Mouse (Mus musculus): ENCODE results near the gene Cited4. TPM values are rescaled to one million over a fixed set of nuclear protein-coding genes. Genes with fewer than 3 reads are reported as not detected.

Gene Cited4
- polyA plus RNA-seq, 1 experiment: 91.8 TPM

DNA sequence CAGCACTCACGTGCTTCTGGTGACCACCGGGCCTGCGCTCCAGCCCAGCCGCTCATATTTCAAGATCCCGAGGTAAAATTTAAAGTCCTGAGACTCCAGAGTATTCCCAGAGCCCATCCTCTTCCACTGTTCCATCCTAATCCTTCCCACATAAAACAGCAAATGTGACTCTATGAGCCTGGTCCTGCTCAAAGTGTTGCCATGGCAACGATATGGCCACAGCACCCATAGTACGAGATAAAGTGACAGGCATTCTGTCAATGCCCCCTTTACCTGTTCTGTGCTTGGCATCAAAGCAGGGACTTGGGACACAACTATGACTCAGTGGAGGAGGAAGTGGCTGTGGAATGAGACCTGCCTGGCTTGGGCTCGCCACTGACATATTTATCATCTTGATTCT, 10.5 kb upstream of the Cited4 start:
- no peaks in the 10 kb centered on the region for H3K4me1 ChIP-seq
- TF ChIP-seq FLI1 (IDR thresholded peaks at IDR 0.05; ENCODE audit: low read length) (no peak), GATA1 (IDR thresholded peaks at IDR 0.05; ENCODE audit: borderline replicate concordance, low read length) (no peak)
- no peaks in the 10 kb centered on the region for H3K36me3 ChIP-seq (replicated peaks; ENCODE audit: low read length)
- peaks cover 76% of the 10 kb centered on the region for H3K27me3 ChIP-seq (replicated peaks)
- H3K4me3 ChIP-seq (replicated peaks): no peak overlapping the region
- peaks cover 27% of the 10 kb centered on the region for H3K9me3 ChIP-seq

DNA sequence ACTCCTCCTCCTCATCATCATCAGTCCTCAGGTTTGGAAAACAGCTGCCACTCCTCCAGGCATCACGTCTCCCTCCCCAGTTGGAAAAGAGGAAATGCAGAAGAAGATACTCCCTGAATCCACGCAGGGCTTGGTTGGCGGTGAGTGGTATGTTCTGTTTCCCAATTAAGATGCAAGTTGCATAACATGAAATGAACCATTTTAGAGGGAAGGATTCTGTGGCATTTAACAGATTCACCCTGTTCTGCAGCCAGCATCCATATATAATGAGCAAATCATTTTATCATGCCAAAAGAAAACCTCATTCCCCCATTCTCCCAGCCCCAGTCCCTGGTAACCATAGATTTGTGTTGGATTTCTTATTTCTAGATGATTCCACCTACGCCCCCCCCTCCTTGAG, 5.9 kb upstream of the Cited4 start:
- no peak for TF ChIP-seq GATA1 (IDR thresholded peaks at IDR 0.05; ENCODE audit: borderline replicate concordance, low read length)
- no peak for TF ChIP-seq FLI1 (IDR thresholded peaks at IDR 0.05; ENCODE audit: low read length)
- Histone ChIP-seq H3K27me3 (replicated peaks) (peaks cover 51% of the 10 kb centered on the region), H3K36me3 (replicated peaks; ENCODE audit: low read length) (no peaks in the 10 kb centered on the region), H3K4me3 (replicated peaks) (no peak overlapping the region), H3K4me1 (peaks cover 11% of the 10 kb centered on the region), H3K9me3 (peaks cover 16% of the 10 kb centered on the region)

DNA sequence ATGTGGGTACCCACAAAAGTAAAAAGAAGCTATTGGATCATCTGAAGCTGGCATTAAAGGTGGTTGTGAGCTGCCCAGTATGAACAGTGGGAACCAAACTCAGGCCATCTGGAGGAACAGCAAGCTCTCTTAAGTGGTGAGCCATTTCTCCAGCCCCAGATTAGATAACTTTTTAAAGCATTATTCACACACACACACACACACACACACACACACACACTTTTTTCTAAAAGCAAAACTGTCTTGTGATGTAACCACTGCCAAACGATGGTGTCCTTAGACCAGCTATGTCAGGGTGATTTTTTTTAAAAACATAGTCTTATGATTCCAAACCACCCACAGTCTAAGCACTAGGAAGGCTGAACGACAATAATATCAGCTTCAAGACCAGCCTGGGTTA, 1.8 kb upstream of the Cited4 start:
- Histone ChIP-seq H3K4me3 (replicated peaks) (no peak overlapping the region), H3K9me3 (0 out of 2 replicates have a peak, but pooled peaks cover 2% of the 10 kb centered on the region), H3K36me3 (replicated peaks; ENCODE audit: low read length) (no peaks in the 10 kb centered on the region), H3K4me1 (peaks cover 50% of the 10 kb centered on the region), H3K27me3 (replicated peaks) (peaks cover 58% of the 10 kb centered on the region)
- TF ChIP-seq FLI1 (IDR thresholded peaks at IDR 0.05; ENCODE audit: low read length) (no peak), GATA1 (IDR thresholded peaks at IDR 0.05; ENCODE audit: borderline replicate concordance, low read length) (no peak)

DNA sequence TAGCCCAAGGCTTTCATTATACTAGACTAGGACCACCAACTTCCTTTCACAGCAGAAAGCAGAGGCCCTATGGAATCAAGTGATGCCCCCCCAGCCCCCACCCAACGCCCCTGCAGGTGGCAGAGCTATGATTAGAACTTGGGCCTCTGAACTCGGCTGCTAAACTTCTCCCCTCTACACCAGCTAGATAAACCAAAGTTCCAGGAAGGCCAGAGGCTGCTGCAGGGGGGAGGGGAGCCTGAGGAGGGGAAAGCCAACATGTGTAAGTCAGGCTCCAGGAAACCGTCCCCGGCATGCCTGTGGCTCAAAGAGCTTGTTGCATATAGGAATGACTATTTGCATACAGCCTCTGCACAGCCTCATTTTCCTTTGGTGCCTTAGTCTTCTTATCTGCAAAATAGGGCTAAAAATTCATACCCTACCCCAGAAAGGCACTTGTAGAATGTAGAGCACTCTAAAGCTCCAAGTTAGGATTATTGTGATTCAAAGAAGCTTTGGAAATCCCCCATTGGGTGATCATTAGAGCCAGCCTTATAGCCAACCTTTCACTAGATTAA, 1.1 kb upstream of the Cited4 start:
- no peaks in the 10 kb centered on the region for H3K36me3 ChIP-seq (replicated peaks; ENCODE audit: low read length)
- H3K9me3 ChIP-seq: peaks cover 3% of the 10 kb centered on the region; the same call in 1 of the 2 replicates
- peaks cover 53% of the 10 kb centered on the region for H3K27me3 ChIP-seq (replicated peaks)
- TF ChIP-seq GATA1 (IDR thresholded peaks at IDR 0.05; ENCODE audit: borderline replicate concordance, low read length) (no peak), FLI1 (IDR thresholded peaks at IDR 0.05; ENCODE audit: low read length) (no peak)
- H3K4me1 ChIP-seq: peaks cover 55% of the 10 kb centered on the region
- peak overlapping the region; percentile 46 for H3K4me3 ChIP-seq (replicated peaks)

DNA sequence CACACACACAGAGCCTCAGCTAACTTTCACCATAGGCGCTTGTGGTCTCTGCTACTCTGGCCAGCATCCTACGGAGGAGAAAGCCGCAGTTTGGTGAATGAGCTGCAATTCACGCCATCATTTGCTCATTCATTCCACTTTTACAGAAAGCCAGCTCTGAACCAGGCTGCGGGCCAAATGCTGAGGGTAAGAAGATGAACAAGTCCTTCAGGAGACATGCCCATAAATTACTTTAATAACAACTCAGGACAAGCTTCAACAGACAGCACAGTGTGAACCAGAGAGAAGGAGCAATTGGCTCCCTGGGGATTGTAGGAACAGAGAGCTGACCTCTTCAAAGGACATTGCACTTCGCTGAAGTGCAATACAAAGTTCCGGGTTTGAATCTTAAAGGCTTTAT, 590 bp upstream of the Cited4 start:
- no peak overlapping the region for H3K4me3 ChIP-seq (replicated peaks)
- H3K4me1 ChIP-seq: peaks cover 61% of the 10 kb centered on the region
- peaks cover 53% of the 10 kb centered on the region for H3K27me3 ChIP-seq (replicated peaks)
- peaks cover 4% of the 10 kb centered on the region; the same call in 1 of the 2 replicates for H3K9me3 ChIP-seq
- H3K36me3 ChIP-seq (replicated peaks; ENCODE audit: low read length): no peaks in the 10 kb centered on the region
- TF ChIP-seq FLI1 (IDR thresholded peaks at IDR 0.05; ENCODE audit: low read length) (no peak), GATA1 (IDR thresholded peaks at IDR 0.05; ENCODE audit: borderline replicate concordance, low read length) (no peak)

DNA sequence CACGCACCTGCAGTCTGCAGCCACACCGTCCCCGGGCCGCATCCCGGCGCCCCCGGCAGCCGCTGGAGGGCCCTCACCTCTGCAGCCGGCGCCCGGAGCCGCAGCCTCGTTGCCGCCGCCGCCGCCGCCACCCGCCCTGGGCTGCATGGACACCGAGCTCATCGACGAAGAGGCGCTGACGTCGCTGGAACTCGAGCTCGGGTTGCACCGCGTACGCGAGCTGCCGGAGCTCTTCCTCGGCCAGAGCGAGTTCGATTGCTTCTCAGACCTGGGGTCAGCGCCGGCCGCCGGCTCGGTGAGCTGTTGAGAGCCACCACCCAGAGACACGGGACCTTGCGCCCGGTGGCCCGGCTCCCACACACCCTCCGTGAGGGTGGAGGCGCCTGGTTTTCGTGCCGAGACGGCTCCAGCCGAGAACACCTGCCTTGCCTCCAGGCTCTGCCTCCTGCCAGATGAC, 701 bp downstream of the Cited4 start:
- H3K4me3 ChIP-seq (replicated peaks): peak overlapping the region; percentile 95
- peaks cover 74% of the 10 kb centered on the region for H3K4me1 ChIP-seq
- no peak for TF ChIP-seq GATA1 (IDR thresholded peaks at IDR 0.05; ENCODE audit: borderline replicate concordance, low read length)
- TF ChIP-seq FLI1 (IDR thresholded peaks at IDR 0.05; ENCODE audit: low read length): no peak

DNA sequence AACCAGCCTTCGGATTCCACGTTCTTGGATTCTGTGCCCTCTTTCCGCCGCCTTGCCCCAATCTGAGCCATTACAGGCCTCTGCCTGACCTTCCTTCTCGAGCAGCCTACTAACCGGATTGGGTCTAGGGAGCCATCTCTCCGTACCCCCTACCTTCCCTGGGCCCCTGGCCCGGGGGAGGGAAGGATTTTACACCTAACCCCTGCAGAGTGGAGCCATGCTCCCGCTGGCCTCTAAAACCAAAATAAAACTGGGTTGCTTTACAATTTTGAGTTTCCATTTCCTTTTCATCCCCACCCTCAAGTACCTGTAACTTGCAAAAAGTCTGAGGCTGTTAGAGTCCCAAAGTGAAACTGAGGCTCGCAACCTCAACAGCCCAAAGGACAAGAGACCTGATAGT, 1.2 kb downstream of the Cited4 start:
- Histone ChIP-seq H3K4me3 (replicated peaks) (peak overlapping the region; percentile 95), H3K27me3 (replicated peaks) (peaks cover 60% of the 10 kb centered on the region), H3K4me1 (peaks cover 79% of the 10 kb centered on the region), H3K36me3 (replicated peaks; ENCODE audit: low read length) (no peaks in the 10 kb centered on the region), H3K9me3 (peaks cover 4% of the 10 kb centered on the region; the same call in 1 of the 2 replicates)
- TF ChIP-seq FLI1 (IDR thresholded peaks at IDR 0.05; ENCODE audit: low read length) (no peak), GATA1 (IDR thresholded peaks at IDR 0.05; ENCODE audit: borderline replicate concordance, low read length) (no peak)

More for the DNA sequence above, 701 bp downstream of the Cited4 start:
- Histone ChIP-seq H3K27me3 (replicated peaks) (peaks cover 58% of the 10 kb centered on the region), H3K36me3 (replicated peaks; ENCODE audit: low read length) (no peaks in the 10 kb centered on the region), H3K9me3 (peaks cover 4% of the 10 kb centered on the region; the same call in 1 of the 2 replicates)

DNA sequence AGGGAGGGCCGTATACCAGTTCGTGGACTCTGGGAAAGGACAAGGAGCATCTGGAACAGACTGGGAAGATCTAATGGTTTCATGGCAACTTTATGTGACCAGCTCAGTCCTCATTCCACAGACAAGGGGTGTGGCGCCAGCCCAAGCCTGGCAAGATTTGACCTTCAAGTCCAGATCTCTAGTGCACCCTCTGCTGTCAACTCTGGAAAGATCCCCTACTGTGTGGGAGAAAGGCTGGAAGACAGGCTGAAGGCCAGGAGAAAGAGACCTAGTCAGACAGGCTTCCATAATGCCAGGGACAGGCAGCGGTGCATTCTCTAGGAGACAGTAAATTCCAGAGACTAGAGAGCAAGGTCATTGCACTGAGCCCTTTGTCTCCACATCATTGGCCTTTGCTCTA, 2.2 kb downstream of the Cited4 start:
- Histone ChIP-seq H3K4me3 (replicated peaks) (peak overlapping the region; percentile 39), H3K36me3 (replicated peaks; ENCODE audit: low read length) (no peaks in the 10 kb centered on the region), H3K9me3 (peaks cover 4% of the 10 kb centered on the region; the same call in 1 of the 2 replicates), H3K27me3 (replicated peaks) (peaks cover 58% of the 10 kb centered on the region), H3K4me1 (peaks cover 80% of the 10 kb centered on the region)
- no peak for TF ChIP-seq GATA1 (IDR thresholded peaks at IDR 0.05; ENCODE audit: borderline replicate concordance, low read length)

DNA sequence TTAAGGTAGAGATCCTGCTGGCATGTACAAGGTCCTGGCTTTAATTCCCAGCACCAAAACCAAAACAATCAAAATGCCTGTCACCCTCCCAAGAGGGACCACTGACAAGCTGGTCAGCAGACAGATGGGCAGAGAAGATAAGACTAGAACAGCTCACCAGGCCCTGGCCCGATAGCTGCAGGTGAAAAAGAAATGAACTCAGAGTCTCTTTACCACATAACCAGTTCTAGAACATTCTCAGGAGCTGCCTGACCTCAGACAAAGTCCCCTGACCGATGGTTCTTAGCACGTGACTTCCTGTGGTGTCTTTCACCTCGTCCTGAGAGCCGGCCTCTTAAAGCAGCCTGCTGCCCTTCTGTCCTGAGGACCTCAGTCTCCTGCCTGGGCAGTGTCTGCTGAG, 3.2 kb downstream of the Cited4 start:
- Histone ChIP-seq H3K9me3 (peaks cover 4% of the 10 kb centered on the region; the same call in 1 of the 2 replicates), H3K27me3 (replicated peaks) (peaks cover 58% of the 10 kb centered on the region), H3K4me1 (peaks cover 79% of the 10 kb centered on the region), H3K4me3 (replicated peaks) (no peak overlapping the region), H3K36me3 (replicated peaks; ENCODE audit: low read length) (no peaks in the 10 kb centered on the region)
- TF ChIP-seq FLI1 (IDR thresholded peaks at IDR 0.05; ENCODE audit: low read length): no peak
- no peak for TF ChIP-seq GATA1 (IDR thresholded peaks at IDR 0.05; ENCODE audit: borderline replicate concordance, low read length)

DNA sequence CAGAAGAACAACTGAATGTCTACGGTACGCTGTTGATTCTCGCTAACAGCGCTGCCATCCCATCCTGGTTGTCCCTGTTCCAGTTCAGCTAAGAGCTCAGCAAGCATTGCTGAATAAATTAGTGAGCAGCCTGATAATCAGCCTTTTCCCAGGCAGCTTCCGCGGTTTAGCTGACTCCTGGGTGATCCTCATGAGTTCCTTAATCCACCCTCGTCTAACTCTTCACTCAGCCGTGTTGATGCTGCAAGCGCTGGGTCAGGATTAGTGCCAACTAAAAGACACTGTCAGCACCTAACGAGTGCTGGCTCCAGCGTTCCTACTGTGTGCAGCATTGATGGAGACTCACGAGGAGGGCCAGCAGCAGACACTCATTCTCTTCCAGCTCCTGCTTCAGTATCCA, 4.7 kb downstream of the Cited4 start:
- H3K4me1 ChIP-seq: peaks cover 71% of the 10 kb centered on the region
- H3K36me3 ChIP-seq (replicated peaks; ENCODE audit: low read length): no peaks in the 10 kb centered on the region
- no peak for TF ChIP-seq FLI1 (IDR thresholded peaks at IDR 0.05; ENCODE audit: low read length)
- no peak for TF ChIP-seq GATA1 (IDR thresholded peaks at IDR 0.05; ENCODE audit: borderline replicate concordance, low read length)
- H3K9me3 ChIP-seq: peaks cover 4% of the 10 kb centered on the region; the same call in 1 of the 2 replicates
- peak overlapping the region; percentile 39 for H3K4me3 ChIP-seq (replicated peaks)
- peaks cover 59% of the 10 kb centered on the region for H3K27me3 ChIP-seq (replicated peaks)

All from megakaryocyte, embryonic 14.5 days (primary cell).